Mouse (Mus musculus) G1E (cell line): ENCODE data around the gene Gm21560.
"Not testable (repeated sequence)": the region's sequence is repeated elsewhere in the genome, so short reads cannot be mapped to it uniquely, and the experiment has no call there.

Source experiments
- CTCF ChIP-seq: IDR thresholded peaks from 2 replicates; pipeline ENCODE4 v1.5.1; 2012; ENCODE audit warnings: low read depth, low read length, inconsistent platforms, mixed read lengths
- GATA2 ChIP-seq: IDR thresholded peaks from 2 replicates; pipeline ENCODE4 v1.6.1; 2012; ENCODE audit warnings: low read depth, low read length, inconsistent platforms, borderline replicate concordance
- TAL1 ChIP-seq: conservative IDR thresholded peaks from 2 replicates; pipeline ENCODE4 v1.6.1; 2012; ENCODE audit warnings: low read depth, low read length, inconsistent platforms, mixed read lengths

DNA sequence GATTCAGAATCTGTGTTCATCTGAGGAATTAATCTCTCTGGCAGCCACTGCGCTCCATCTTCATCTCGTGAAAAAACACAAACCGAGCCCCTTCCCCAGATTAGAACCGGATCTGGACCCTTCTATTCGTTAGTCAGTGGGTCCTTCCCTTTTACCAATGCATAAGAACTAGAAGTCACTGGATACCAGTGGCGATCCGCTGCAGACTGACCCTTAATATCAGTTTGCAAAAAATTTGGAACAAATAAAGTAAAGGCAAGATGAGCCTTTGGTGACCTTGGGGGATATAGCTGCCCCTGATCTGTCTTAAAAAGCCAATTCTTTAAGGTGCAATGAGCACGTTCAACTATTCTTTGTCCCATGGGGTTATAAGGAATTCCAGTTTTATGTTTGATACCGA, 55.6 kb downstream of the Gm21560 start:
- TF ChIP-seq CTCF, GATA2, TAL1: not testable (repeated sequence)
